Mouse (Mus musculus) limb, embryonic 12.5 days (tissue): Measurements from ENCODE around the gene Akr1c14. TPM values are rescaled to one million over a fixed set of nuclear protein-coding genes. Genes with fewer than 3 reads are reported as not detected.
A peak's percentile ranks its signal among the peaks of the same experiment; 100 is the strongest.
"Not testable (repeated sequence)": the region's sequence is repeated elsewhere in the genome, so short reads cannot be mapped to it uniquely, and the experiment has no call there.

ENCODE experiments used
- ATAC-seq: fragments of 200-750 bp; cut with Nextera tagmentation; 2 replicates; pipeline ENCODE4 v1.8.0; 2017; ENCODE audit warnings: low read depth, moderate TSS enrichment; ENCODE audit not compliant: insufficient number of reproducible peaks, insufficient read depth, low FRiP score, low TSS enrichment
- H3K27ac ChIP-seq: fragments of 300-500 bp; sonication (generic); 2 replicates; pipeline ENCODE4 v1.5.1; 2016; ENCODE audit warnings: mild to moderate bottlenecking, moderate library complexity
- H3K27me3 ChIP-seq: fragments of 300-500 bp; sonication (generic); 2 replicates; pipeline ENCODE4 v1.6.1; 2016; ENCODE audit warnings: mild to moderate bottlenecking, moderate library complexity
- H3K36me3 ChIP-seq: fragments of 300-500 bp; sonication (generic); 2 replicates; pipeline ENCODE4 v1.6.1; 2016; ENCODE audit warnings: mild to moderate bottlenecking, moderate library complexity
- H3K4me1 ChIP-seq: fragments of 300-500 bp; sonication (generic); replicated peaks from 2 replicates; pipeline ENCODE4 v1.6.1; 2016
- H3K4me2 ChIP-seq: fragments of 300-500 bp; sonication (generic); 2 replicates; pipeline ENCODE4 v1.6.1; 2016; ENCODE audit warnings: mild to moderate bottlenecking, moderate library complexity
- H3K4me3 ChIP-seq: fragments of 300-500 bp; sonication (generic); replicated peaks from 2 replicates; pipeline ENCODE4 v1.5.1; 2016; ENCODE audit warnings: mild to moderate bottlenecking
- H3K9ac ChIP-seq: fragments of 300-500 bp; sonication (generic); replicated peaks from 2 replicates; pipeline ENCODE4 v1.6.1; 2016; ENCODE audit warnings: mild to moderate bottlenecking, moderate library complexity
- H3K9me3 ChIP-seq: fragments of 300-500 bp; sonication (generic); 2 replicates; pipeline ENCODE4 v1.6.1; 2016; ENCODE audit warnings: mild to moderate bottlenecking, moderate library complexity
- WGBS: fragments of 180-500 bp; shearing (Covaris S2); methylation state at CpG from one replicate; pipeline ENCODE4 v1.1.7; 2016; 5-methylcytosine and 5-hydroxymethylcytosine counted together
- polyA plus RNA-seq: library from polyadenylated mRNA; unstranded; fragments of >200 nt; fragmentation: Nextera tagmentation; extraction: Ambion mirVana; gene quantifications from 2 replicates; pipeline ENCODE4 v1.2.1, GENCODE M21; 2016

Akr1c14 gene
- polyA plus RNA-seq, 1 experiment from 2014 or later: 0.59 TPM

DNA sequence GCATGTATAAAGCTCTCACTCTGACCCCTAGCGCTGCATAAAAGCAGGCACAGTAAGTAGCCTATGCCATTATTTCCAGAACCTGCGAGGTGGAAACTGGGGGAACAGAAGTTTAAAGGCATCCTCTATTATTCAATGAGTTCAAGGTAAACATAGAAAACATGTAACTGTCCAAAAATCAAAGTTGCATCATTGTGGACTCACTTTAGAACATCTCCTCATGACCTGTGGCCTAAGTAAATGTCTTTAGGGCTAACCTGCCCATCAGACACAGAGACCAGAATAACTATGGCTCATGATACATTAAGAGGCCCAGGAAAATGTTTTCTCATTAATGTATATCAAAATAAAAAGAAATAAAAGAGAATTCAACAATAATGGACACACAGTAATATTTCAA, 7.4 kb downstream of the Akr1c14 start:
- H3K9me3 ChIP-seq: no peaks in the 10 kb centered on the region
- H3K27ac ChIP-seq: no peak overlapping the region
- H3K9ac ChIP-seq: no peak overlapping the region
- no peaks in the 10 kb centered on the region for H3K4me1 ChIP-seq
- no peak overlapping the region for H3K4me2 ChIP-seq
- ATAC-seq: no peak
- H3K36me3 ChIP-seq: no peaks in the 10 kb centered on the region
- H3K27me3 ChIP-seq: no peaks in the 10 kb centered on the region
- no peak overlapping the region for H3K4me3 ChIP-seq
- 79% methylated on average over 2 of the region's 2 CpGs for WGBS

DNA sequence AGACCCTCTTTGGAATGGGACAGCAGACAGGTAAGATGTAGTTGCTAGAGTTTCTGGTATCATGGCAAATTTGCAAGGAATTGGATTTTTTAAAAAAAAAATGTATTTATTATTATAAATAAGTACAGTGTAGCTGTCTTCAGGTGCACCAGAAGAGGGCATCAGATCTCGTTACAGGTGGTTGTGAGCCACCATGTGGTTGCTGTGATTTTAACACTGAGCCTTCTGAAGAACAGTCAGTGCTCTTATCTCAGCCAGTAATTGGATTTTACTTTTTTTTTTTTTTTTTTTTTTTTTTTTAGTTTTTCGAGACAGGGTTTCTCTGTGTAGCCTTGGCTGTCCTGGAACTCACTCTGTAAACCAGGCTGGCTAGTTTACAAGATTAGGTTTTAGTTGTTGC, 9.4 kb downstream of the Akr1c14 start:
- not testable (repeated sequence) for ATAC-seq, H3K4me2 ChIP-seq, H3K4me1 ChIP-seq, H3K9ac ChIP-seq, H3K27me3 ChIP-seq, H3K9me3 ChIP-seq, H3K4me3 ChIP-seq, H3K27ac ChIP-seq, H3K36me3 ChIP-seq
- WGBS: 85% methylated on average over 2 of the region's 2 CpGs

DNA sequence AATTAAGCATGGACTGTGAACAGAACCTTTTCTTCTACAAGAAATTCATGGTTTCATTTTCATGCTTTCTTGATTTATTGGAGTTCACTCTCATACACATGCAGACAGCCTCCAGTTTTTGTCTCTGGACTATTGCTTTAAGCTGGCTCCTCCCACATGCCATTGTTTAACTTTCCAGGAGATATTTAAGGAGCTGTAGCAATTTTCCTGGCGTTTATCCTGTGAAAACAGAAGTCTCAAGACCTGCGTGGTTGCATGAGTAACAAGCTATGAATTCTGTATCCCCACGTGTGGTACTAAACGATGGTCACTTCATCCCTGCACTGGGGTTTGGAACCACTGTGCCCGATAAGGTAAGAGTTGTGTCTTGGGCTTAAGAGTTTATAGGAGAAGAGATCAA, 10.6 kb downstream of the Akr1c14 start:
- 66% methylated on average over 5 of the region's 5 CpGs for WGBS
- no peak for ATAC-seq

GRCm38 (mm10) chr13:4060214-4060730, 11.5 kb downstream of the Akr1c14 start:
- no peak overlapping the region for H3K4me2 ChIP-seq
- no peak overlapping the region for H3K4me3 ChIP-seq
- no peak overlapping the region for H3K9ac ChIP-seq
- H3K9me3 ChIP-seq: no peaks in the 10 kb centered on the region
- WGBS: 80% methylated on average over 3 of the region's 3 CpGs
- H3K4me1 ChIP-seq: no peaks in the 10 kb centered on the region
- H3K27ac ChIP-seq: no peak overlapping the region
- no peak for ATAC-seq
- H3K27me3 ChIP-seq: no peaks in the 10 kb centered on the region
- no peaks in the 10 kb centered on the region for H3K36me3 ChIP-seq

More for the DNA sequence above, 10.6 kb downstream of the Akr1c14 start:
- H3K36me3 ChIP-seq: no peaks in the 10 kb centered on the region
- no peak overlapping the region for H3K9ac ChIP-seq
- no peaks in the 10 kb centered on the region for H3K4me1 ChIP-seq
- H3K9me3 ChIP-seq: no peaks in the 10 kb centered on the region
- no peak overlapping the region for H3K4me3 ChIP-seq
- H3K27ac ChIP-seq: no peak overlapping the region
- H3K27me3 ChIP-seq: no peaks in the 10 kb centered on the region
- H3K4me2 ChIP-seq: no peak overlapping the region

- 77% methylated on average over 9 of the region's 9 CpGs for WGBS
- no peak overlapping the region for H3K4me3 ChIP-seq
- no peak for ATAC-seq
Measured at GRCm38 (mm10) chr13:4076517-4077435, 28.0 kb downstream of the Akr1c14 start.

DNA sequence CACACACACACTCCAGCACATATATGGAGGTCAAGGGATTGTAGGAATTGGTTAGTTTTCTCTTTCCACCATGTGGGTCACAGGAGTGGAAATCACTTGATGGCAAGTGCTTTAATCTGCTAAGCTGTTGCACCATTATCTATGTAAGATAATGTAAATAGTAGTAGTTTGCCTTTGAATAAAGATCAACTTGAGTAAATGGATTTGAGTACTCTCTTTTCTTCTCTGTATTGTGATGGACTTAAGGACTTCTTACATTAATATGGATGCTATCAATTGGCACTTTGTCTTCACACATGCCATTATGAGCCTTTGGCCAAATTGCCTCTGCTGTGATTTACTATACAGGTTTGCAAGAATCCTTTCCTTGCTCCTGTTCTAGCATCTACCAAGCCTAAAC, 31.1 kb downstream of the Akr1c14 start:
- ATAC-seq: no peak
- H3K27me3 ChIP-seq: no peaks in the 10 kb centered on the region
- H3K9me3 ChIP-seq: 0 out of 2 replicates have a peak, but pooled peaks cover 3% of the 10 kb centered on the region

More at GRCm38 (mm10) chr13:4076517-4077435, 28.0 kb downstream of the Akr1c14 start:
- Histone ChIP-seq H3K4me1 (no peaks in the 10 kb centered on the region), H3K27me3 (no peaks in the 10 kb centered on the region), H3K4me2 (no peak overlapping the region), H3K27ac (no peak overlapping the region), H3K9me3 (no peaks in the 10 kb centered on the region), H3K9ac (no peak overlapping the region), H3K36me3 (no peaks in the 10 kb centered on the region)

DNA sequence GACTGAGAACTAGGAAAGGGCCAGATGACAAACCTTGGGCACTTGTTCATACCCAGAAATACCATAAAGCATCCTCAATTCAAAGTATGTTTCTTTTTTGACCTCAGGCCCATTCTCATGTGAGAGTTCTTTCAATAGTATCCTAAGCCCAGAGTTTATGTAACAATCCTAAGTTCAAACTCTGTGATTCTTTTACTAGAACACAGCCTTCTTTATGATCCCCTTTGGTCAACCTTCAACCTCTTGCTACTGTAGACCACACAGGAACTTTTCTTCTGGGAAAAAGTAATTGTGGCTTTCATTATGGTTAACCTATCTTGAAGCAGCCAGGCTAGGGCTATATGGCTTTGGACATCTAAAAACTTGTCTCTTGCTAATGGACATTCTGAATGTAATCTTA, 52.9 kb downstream of the Akr1c14 start:
- no peak overlapping the region for H3K27ac ChIP-seq
- H3K4me3 ChIP-seq: no peak overlapping the region
- no peaks in the 10 kb centered on the region for H3K27me3 ChIP-seq
- H3K4me1 ChIP-seq: no peaks in the 10 kb centered on the region
- H3K9ac ChIP-seq: no peak overlapping the region
- no peak overlapping the region for H3K4me2 ChIP-seq
- ATAC-seq: no peak
- no peaks in the 10 kb centered on the region for H3K9me3 ChIP-seq
- H3K36me3 ChIP-seq: no peaks in the 10 kb centered on the region

More for the DNA sequence above, 31.1 kb downstream of the Akr1c14 start:
- H3K36me3 ChIP-seq: no peaks in the 10 kb centered on the region
- no peak overlapping the region for H3K9ac ChIP-seq
- H3K27ac ChIP-seq: no peak overlapping the region
- no peak overlapping the region for H3K4me2 ChIP-seq
- H3K4me1 ChIP-seq: no peaks in the 10 kb centered on the region
- H3K4me3 ChIP-seq: no peak overlapping the region

- H3K27me3 ChIP-seq: no peaks in the 10 kb centered on the region
- H3K9me3 ChIP-seq: no peaks in the 10 kb centered on the region
- H3K27ac ChIP-seq: no peak overlapping the region
- no peak overlapping the region for H3K4me2 ChIP-seq
- H3K4me1 ChIP-seq: no peaks in the 10 kb centered on the region
- no peak for ATAC-seq
- no peak overlapping the region for H3K4me3 ChIP-seq
- no peak overlapping the region for H3K9ac ChIP-seq
- H3K36me3 ChIP-seq: no peaks in the 10 kb centered on the region
Measured at GRCm38 (mm10) chr13:4102721-4103120, 53.9 kb downstream of the Akr1c14 start.

DNA sequence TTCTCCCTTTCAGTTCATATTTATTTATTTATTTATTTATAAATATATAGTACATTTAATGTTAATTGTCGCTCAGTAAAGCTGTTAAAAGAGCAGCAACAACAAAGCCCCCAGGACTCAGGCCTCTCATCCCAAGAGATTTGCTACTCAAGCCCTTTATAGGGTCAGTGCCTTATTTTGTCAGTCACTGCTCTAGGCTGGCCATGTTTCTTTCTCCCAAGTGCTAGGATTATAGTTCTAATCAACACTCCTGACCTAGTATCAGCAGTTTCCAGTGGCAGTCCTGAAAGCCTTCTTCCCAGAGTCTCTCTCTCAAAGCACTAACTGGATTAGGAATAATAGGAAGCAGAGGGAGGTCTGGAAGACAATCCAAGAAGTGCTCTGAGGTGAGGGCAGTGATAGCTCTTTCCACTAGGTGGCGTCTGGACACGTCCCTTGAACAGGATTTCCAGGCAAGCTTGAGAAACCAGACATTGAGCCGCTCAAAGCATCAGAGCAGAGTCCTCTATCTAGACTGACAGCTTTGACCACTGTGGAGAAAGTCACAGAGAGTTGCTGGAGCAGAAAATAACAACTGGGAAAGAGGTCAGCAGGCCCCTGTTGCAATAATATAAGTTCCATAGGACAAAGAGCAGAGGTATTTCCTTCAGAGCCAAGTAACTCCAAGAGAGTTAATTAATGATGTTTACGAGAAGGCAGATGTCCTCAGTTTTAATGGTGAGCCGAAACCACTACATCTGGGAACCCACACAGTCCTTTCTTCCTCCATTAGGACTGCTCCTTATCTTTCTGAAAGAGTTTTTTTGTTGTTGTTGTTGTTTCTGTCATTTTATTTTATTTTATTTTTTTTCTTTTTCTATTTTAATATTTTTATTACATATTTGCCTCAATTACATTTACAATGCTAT, 61.7 kb downstream of the Akr1c14 start:
- Histone ChIP-seq H3K27me3 (no peaks in the 10 kb centered on the region), H3K4me3 (no peak overlapping the region), H3K27ac (no peak overlapping the region), H3K4me1 (no peaks in the 10 kb centered on the region), H3K9ac (no peak overlapping the region), H3K36me3 (no peaks in the 10 kb centered on the region), H3K4me2 (no peak overlapping the region), H3K9me3 (no peaks in the 10 kb centered on the region)
- 28% methylated on average over 6 of the region's 6 CpGs for WGBS
- ATAC-seq: peak; percentile 68; the same call in 1 of the 2 replicates

GRCm38 (mm10) chr13:4119181-4119904, 70.5 kb downstream of the Akr1c14 start:
- Histone ChIP-seq H3K4me2 (no peak overlapping the region), H3K9me3 (peaks cover 4% of the 10 kb centered on the region; the same call in 1 of the 2 replicates), H3K4me3 (no peak overlapping the region), H3K27me3 (no peaks in the 10 kb centered on the region), H3K4me1 (no peaks in the 10 kb centered on the region), H3K9ac (no peak overlapping the region), H3K36me3 (no peaks in the 10 kb centered on the region), H3K27ac (no peak overlapping the region)
- WGBS: 67% methylated on average over 2 of the region's 2 CpGs
- no peak for ATAC-seq

DNA sequence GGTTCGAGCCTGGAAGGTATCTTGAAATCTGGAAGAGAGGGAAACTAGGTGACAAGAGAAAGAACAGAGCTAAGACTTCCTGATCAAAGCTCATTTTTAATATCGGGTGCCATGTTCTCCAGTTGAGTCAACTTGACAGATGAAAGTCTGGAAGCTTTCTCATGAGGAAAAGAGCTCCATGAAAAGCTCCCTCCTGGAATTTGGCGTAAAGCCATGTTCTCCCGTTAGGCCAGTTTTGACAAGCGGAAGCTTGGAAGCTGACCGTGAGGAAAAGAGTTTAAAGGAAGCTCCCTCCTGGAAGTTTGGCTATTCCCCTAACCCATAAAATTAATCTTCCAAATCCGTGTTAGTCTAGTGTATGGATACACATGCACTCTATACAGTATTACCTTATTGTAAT, 74.3 kb downstream of the Akr1c14 start:
- Histone ChIP-seq H3K4me3 (no peak overlapping the region), H3K36me3 (no peaks in the 10 kb centered on the region), H3K4me1 (no peaks in the 10 kb centered on the region), H3K4me2 (no peak overlapping the region), H3K9me3 (peaks cover 14% of the 10 kb centered on the region), H3K9ac (no peak overlapping the region), H3K27ac (no peak overlapping the region), H3K27me3 (no peaks in the 10 kb centered on the region)
- ATAC-seq: no peak
- 77% methylated on average over 7 of the region's 7 CpGs for WGBS
